Mouse (Mus musculus): ENCODE measurements around the gene Peli2. TPM values are rescaled to one million over a fixed set of nuclear protein-coding genes. Genes with fewer than 3 reads are reported as not detected.

Gene Peli2
- 49.8 TPM for polyA plus RNA-seq (2014; fragmentation: Illumina TruSeq; extraction: RNeasy Lipid Tissue Mini Kit (QIAGEN cat#74804))

DNA sequence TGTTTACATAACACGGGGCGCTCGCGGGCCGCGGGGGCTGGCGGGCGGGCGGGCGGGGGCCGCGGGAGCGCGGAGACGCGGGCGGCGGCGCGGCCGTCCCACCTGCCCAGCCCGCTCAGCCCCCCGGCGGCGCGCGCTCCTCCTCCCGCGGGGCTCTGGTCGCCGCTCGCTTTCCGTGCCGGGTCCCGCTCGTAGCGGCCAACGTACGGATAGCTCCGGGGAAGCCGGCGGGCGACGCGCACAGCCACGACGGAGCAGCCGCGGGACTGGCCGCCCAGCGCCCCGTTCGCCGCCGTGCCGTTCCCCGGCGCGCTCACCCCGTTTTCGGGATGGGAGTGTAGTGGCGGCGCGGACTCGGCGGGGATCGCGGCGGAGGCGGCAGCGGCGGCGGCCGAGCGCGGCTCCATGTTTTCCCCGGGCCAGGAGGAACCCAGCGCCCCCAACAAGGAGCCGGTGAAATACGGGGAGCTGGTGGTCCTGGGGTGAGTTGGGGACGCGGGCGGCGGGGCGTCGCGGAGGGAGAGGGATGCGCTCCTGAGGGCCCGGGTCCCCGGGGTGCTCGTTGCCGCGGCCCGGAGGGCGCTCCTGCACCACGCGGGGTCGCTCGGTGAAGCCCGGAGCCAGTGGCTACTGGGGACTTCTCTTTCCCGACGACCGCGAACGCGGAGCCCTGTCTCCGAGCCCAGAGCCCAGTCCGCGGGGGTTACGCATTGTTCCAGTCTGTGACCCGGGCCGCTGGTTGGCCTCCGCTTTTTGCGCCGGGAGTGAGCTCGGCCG lies at the start of gene Peli2:
Gene Peli2, plus strand, starts transcription at position 72 of the 777 bp plus-strand sequence.

